Mouse (Mus musculus) CH12.LX (cell line): ENCODE measurements around the gene Syt8. TPM values are rescaled to one million over a fixed set of nuclear protein-coding genes. Genes with fewer than 3 reads are reported as not detected.

Experiments used
- DNase-seq: peaks from one replicate; pipeline ENCODE4 v3.0.0-alpha.2; 2013; ENCODE audit errors: extremely low read depth
- H3K27ac ChIP-seq: 2 replicates; pipeline ENCODE4 v1.5.1; 2012; ENCODE audit warnings: low read depth, mild to moderate bottlenecking, control low read depth, moderate library complexity; ENCODE audit not compliant: insufficient read depth
- H3K27me3 ChIP-seq: replicated peaks from 2 replicates; pipeline ENCODE3; 2012; ENCODE audit warnings: inconsistent platforms
- H3K36me3 ChIP-seq, 2 experiments: replicated peaks in 1 of 2; 2 replicates each; pipeline versions ENCODE3 to v1.6.1; 2012; ENCODE audit warnings: inconsistent platforms in 1 of 2, low read length in 1 of 2, mild to moderate bottlenecking in 1 of 2, mixed read lengths in 1 of 2, moderate library complexity in 1 of 2; ENCODE audit not compliant: control insufficient read depth in 1 of 2, insufficient read depth in 1 of 2
- H3K4me1 ChIP-seq, 2 experiments: 2 replicates each; pipeline ENCODE4 v1.6.1; 2012; ENCODE audit warnings: inconsistent platforms in 1 of 2, moderate library complexity in 1 of 2; ENCODE audit not compliant: insufficient read depth in 2 of 2, control insufficient read depth in 1 of 2
- H3K4me2 ChIP-seq: 2 replicates; pipeline ENCODE4 v1.6.1; 2012; ENCODE audit warnings: low read depth, mild to moderate bottlenecking, control low read depth; ENCODE audit not compliant: poor library complexity, insufficient read depth, severe bottlenecking
- H3K4me3 ChIP-seq, 3 experiments: fragments of 150-350 bp in 1 of 3; sonication (generic) in 1 of 3; replicated peaks in 1 of 3; 2 replicates each; pipeline versions ENCODE3 to v1.5.1; 2011 to 2012; ENCODE audit warnings: low read depth in 2 of 3, low read length in 2 of 3, mild to moderate bottlenecking in 2 of 3, moderate library complexity in 2 of 3, control low read depth in 1 of 3, improper control_type of control experiment in 1 of 3, inconsistent platforms in 1 of 3, mixed read lengths in 1 of 3; ENCODE audit not compliant: poor library complexity in 1 of 3
- H3K79me2 ChIP-seq: replicated peaks from 2 replicates; pipeline ENCODE4 v1.6.1; 2012; ENCODE audit warnings: mild to moderate bottlenecking, moderate library complexity; ENCODE audit not compliant: control insufficient read depth, poor library complexity, insufficient read depth, severe bottlenecking; ENCODE audit errors: extremely low read depth
- H3K9ac ChIP-seq: 2 replicates; pipeline ENCODE4 v1.6.1; 2012; ENCODE audit warnings: low read depth, mild to moderate bottlenecking, control low read depth, moderate library complexity; ENCODE audit not compliant: insufficient read depth
- H3K9me3 ChIP-seq: replicated peaks from 2 replicates; pipeline ENCODE3; 2012; ENCODE audit warnings: low read length, inconsistent platforms, mixed read lengths
- BHLHE40 ChIP-seq: IDR thresholded peaks from 2 replicates; pipeline ENCODE4 v1.6.1; 2011; ENCODE audit warnings: mild to moderate bottlenecking, low read depth, low read length, improper control_type of control experiment
- CHD2 ChIP-seq: IDR thresholded peaks from 2 replicates; pipeline ENCODE4 v1.6.1; 2011; ENCODE audit warnings: low read length, improper control_type of control experiment
- CTCF ChIP-seq, 2 experiments: IDR thresholded peaks in 1 of 2; conservative IDR thresholded peaks in 1 of 2; 2 replicates each; pipeline ENCODE4 v1.5.1; 2011 to 2012; ENCODE audit warnings: low read depth in 2 of 2, low read length in 2 of 2, improper control_type of control experiment in 1 of 2, inconsistent platforms in 1 of 2, mild to moderate bottlenecking in 1 of 2, moderate library complexity in 1 of 2
- EP300 ChIP-seq: IDR thresholded peaks from 2 replicates; pipeline ENCODE4 v1.6.1; 2011; ENCODE audit warnings: low read length, improper control_type of control experiment
- ETS1 ChIP-seq: conservative IDR thresholded peaks from 2 replicates; pipeline ENCODE4 v1.6.1; 2012; ENCODE audit warnings: low read depth, mild to moderate bottlenecking, inconsistent platforms, low read length, improper control_type of control experiment, moderate library complexity
- GABPA ChIP-seq: IDR thresholded peaks from 2 replicates; pipeline ENCODE4 v1.6.1; 2012; ENCODE audit warnings: low read depth, low read length, improper control_type of control experiment, inconsistent platforms; ENCODE audit not compliant: insufficient replicate concordance
- JUND ChIP-seq: conservative IDR thresholded peaks from 2 replicates; pipeline ENCODE4 v1.6.1; 2011; ENCODE audit warnings: low read depth, low read length, improper control_type of control experiment
- MYC ChIP-seq: IDR thresholded peaks from 2 replicates; pipeline ENCODE4 v1.6.1; 2011; ENCODE audit warnings: low read depth, mild to moderate bottlenecking, improper control_type of control experiment, low read length
- NRF1 ChIP-seq: IDR thresholded peaks from 2 replicates; pipeline ENCODE4 v1.6.1; 2014; ENCODE audit warnings: low read depth, mild to moderate bottlenecking, inconsistent platforms, low read length, improper control_type of control experiment, moderate library complexity
- POLR2A ChIP-seq: IDR thresholded peaks from 2 replicates; pipeline ENCODE4 v1.6.1; 2011; ENCODE audit warnings: low read depth, mild to moderate bottlenecking, improper control_type of control experiment, low read length
- POLR2AphosphoS2 ChIP-seq: IDR thresholded peaks from 2 replicates; pipeline ENCODE4 v1.6.1; 2011; ENCODE audit warnings: low read depth, low read length, improper control_type of control experiment
- TBP ChIP-seq: conservative IDR thresholded peaks from 2 replicates; pipeline ENCODE4 v1.6.1; 2011; ENCODE audit warnings: low read depth, low read length, improper control_type of control experiment
- TCF12 ChIP-seq: IDR thresholded peaks from 2 replicates; pipeline ENCODE4 v1.6.1; 2014; ENCODE audit warnings: low read depth, mild to moderate bottlenecking, inconsistent platforms, low read length, improper control_type of control experiment
- ZC3H11A ChIP-seq: IDR thresholded peaks from 2 replicates; pipeline ENCODE4 v1.6.1; 2012; ENCODE audit warnings: low read depth, mild to moderate bottlenecking, inconsistent platforms, low read length, improper control_type of control experiment
- ZKSCAN1 ChIP-seq: IDR thresholded peaks from 2 replicates; pipeline ENCODE4 v1.6.1; 2012; ENCODE audit warnings: low read depth, inconsistent platforms, low read length, improper control_type of control experiment, borderline replicate concordance
- ZMIZ1 ChIP-seq: IDR thresholded peaks from 2 replicates; pipeline ENCODE4 v1.6.1; 2012; ENCODE audit warnings: low read depth, mild to moderate bottlenecking, inconsistent platforms, low read length, improper control_type of control experiment
- ZNF384 ChIP-seq: IDR thresholded peaks from 2 replicates; pipeline ENCODE4 v1.6.1; 2012; ENCODE audit warnings: low read depth, low read length, improper control_type of control experiment, inconsistent platforms
- dilution Hi-C: fragments of 300-500 bp; cut with MboI; formaldehyde crosslinking; loops from 2 replicates; pipeline ENCODE4 v1.14.3; 2020; ENCODE audit warnings: low sequenced_read_pairs; ENCODE audit not compliant: extremely low pct_unique_long_range_greater_than_20kb, extremely low pct_ligation_motif_present
- in situ Hi-C: fragments of 300-500 bp; cut with MboI; formaldehyde crosslinking; loops from 3 replicates; pipeline ENCODE4 v1.14.3; 2019; ENCODE audit warnings: low sequenced_read_pairs, low pct_ligation_motif_present, low pct_unique_long_range_greater_than_20kb, mixed read lengths
- polyA plus RNA-seq: library from polyadenylated mRNA; unstranded; fragments of >175 nt; gene quantifications from 2 replicates; pipeline ENCODE4 v1.2.1, GENCODE M21; 2012; ENCODE audit warnings: low read depth; ENCODE audit not compliant: insufficient read length
- total RNA-seq, 2 experiments: library from RNA; depleted of rRNA; stranded (reverse); fragments of 300-350 nt in 1 of 2; fragments of >200 nt in 1 of 2; gene quantifications; 2 replicates each; pipeline ENCODE4 v1.2.3; 2012 to 2014

Syt8 gene
- total and polyA plus RNA-seq, 3 experiments: not detected

- TF ChIP-seq ZMIZ1: no peak
- TF ChIP-seq TBP: no peak
- no peak for TF ChIP-seq GABPA
- TF ChIP-seq POLR2AphosphoS2: no peak
- TF ChIP-seq ETS1: no peak
- TF ChIP-seq CTCF (conservative IDR thresholded peaks at IDR 0.05 in 1 of 2, IDR thresholded peaks at IDR 0.05 in 1 of 2; ENCODE audit: low read depth in 2 of 2, low read length in 2 of 2): no peak
- TF ChIP-seq EP300: no peak
- no peak for TF ChIP-seq TCF12
- TF ChIP-seq JUND: no peak
- no peak for TF ChIP-seq NRF1
- TF ChIP-seq ZC3H11A: no peak
- TF ChIP-seq ZKSCAN1: no peak
- TF ChIP-seq CHD2: no peak
- no peak for DNase-seq
- peaks cover 61 to 100% of the 10 kb centered on the region in 2 experiments for H3K36me3 ChIP-seq
- no peaks in the 10 kb centered on the region for H3K27me3 ChIP-seq
- H3K79me2 ChIP-seq: peaks cover 27% of the 10 kb centered on the region
- peaks cover 2 to 86% of the 10 kb centered on the region in 2 experiments; a peak in 2 of 4 replicates for H3K4me1 ChIP-seq
- H3K27ac ChIP-seq: no peak overlapping the region
- no peaks in the 10 kb centered on the region for H3K9me3 ChIP-seq
- in situ Hi-C loops (no loop called here), dilution Hi-C loops (no loop called here)
- no peak overlapping the region for H3K4me3 ChIP-seq
- H3K4me2 ChIP-seq: no peak overlapping the region
- no peak overlapping the region for H3K9ac ChIP-seq
These were observed 42.3 kb downstream of the Syt8 start for GRCm38 (mm10) chr7:142476795-142477452.

- no peak overlapping the region for H3K27ac ChIP-seq
- peaks cover 57 to 100% of the 10 kb centered on the region in 2 experiments for H3K36me3 ChIP-seq
- H3K27me3 ChIP-seq: no peaks in the 10 kb centered on the region
- in situ Hi-C loops (no loop called here), dilution Hi-C loops (no loop called here)
- no peak overlapping the region for H3K4me2 ChIP-seq
- no peak overlapping the region for H3K4me3 ChIP-seq
- H3K4me1 ChIP-seq: peaks cover 0 to 82% of the 10 kb centered on the region in 2 experiments; a peak in 2 of 4 replicates
- no peak for DNase-seq
- H3K79me2 ChIP-seq: peaks cover 22% of the 10 kb centered on the region
- no peak overlapping the region for H3K9ac ChIP-seq
- TF ChIP-seq ZNF384 (no peak), POLR2A (no peak)
- H3K9me3 ChIP-seq: no peaks in the 10 kb centered on the region
These were observed 43.4 kb downstream of the Syt8 start for GRCm38 (mm10) chr7:142478001-142478400.

GRCm38 (mm10) chr7:142478574-142478973, 43.9 kb downstream of the Syt8 start:
- H3K4me1 ChIP-seq: peaks cover 0 to 77% of the 10 kb centered on the region in 2 experiments; a peak in 2 of 4 replicates
- dilution Hi-C loops (no loop called here), in situ Hi-C loops (no loop called here)
- H3K9me3 ChIP-seq: no peaks in the 10 kb centered on the region
- H3K9ac ChIP-seq: no peak overlapping the region
- H3K27ac ChIP-seq: no peak overlapping the region
- TF ChIP-seq BHLHE40 (no peak), ETS1 (no peak), MYC (no peak)
- no peak overlapping the region for H3K4me2 ChIP-seq
- H3K79me2 ChIP-seq: peaks cover 17% of the 10 kb centered on the region
- no peak for DNase-seq
- H3K36me3 ChIP-seq: peaks cover 55 to 100% of the 10 kb centered on the region in 2 experiments
- no peaks in the 10 kb centered on the region for H3K27me3 ChIP-seq
- H3K4me3 ChIP-seq: no peak overlapping the region
